Mouse (Mus musculus): ENCODE data around the gene Hist1h2ak. TPM values are rescaled to one million over a fixed set of nuclear protein-coding genes. Genes with fewer than 3 reads are reported as not detected.
A peak's percentile ranks its signal among the peaks of the same experiment; 100 is the strongest.
"Not testable (repeated sequence)": the region's sequence is repeated elsewhere in the genome, so short reads cannot be mapped to it uniquely, and the experiment has no call there.

The Hist1h2ak gene
- total RNA-seq, 2 experiments from 2014 or later: 2.1 to 4.8 TPM

DNA sequence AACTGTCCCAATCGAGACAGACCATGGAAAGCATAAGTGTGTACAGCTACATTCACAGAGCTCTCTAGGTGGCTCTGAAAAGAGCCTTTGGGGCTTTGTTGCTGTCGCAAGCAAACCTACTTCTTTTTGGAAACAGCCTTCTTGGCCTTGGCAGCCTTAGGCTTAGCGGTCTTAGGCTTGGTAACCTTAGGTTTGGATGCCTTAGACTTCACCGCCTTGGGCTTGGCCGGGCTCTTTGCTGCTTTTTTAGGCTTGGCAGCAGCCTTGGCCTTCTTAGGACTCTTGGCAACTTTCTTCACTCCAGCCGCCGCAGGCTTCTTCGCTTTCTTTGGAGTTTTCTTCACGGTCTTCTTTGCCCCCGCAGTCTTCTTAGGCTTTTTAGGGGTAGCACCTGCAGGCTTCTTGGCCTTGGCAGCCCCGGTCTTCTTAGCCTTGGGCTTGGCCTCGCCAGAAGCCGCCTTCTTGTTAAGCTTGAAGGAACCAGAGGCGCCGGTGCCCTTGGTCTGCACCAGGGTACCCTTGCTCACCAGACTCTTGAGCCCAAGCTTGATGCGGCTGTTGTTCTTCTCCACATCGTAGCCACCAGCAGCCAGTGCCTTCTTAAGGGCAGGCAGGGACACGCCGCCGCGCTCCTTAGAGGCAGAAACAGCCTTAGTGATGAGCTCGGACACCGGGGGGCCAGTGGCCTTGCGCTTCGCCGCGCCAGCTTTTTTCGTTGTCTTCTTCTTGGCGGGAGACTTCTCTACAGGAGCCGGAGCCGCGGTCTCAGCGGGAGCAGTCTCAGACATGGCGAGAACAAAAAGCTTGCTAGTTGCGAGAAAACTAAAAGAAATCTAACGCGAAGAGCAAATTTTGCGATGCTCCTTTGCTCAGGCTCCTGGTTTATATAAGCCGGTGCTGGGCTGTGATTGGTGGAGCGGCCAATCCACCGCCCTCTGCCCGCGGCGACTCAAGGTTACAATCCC is 26.4 kb upstream of the Hist1h2ak start, which contains the start of gene Hist1h1b:
Hist1h1b (minus strand) TSS at position 859 of the 965 bp plus-strand sequence.
- intact Hi-C loops (cut with DNase I): loop anchor here (5.0 to 10.0 kb wide), 2 partner anchors 48 to 65 kb away; partner anchors contain the start of genes Hist1h2ai, Hist1h2bl and Hist1h3h
- DNase-seq: peak; percentile 16 to 27

DNA sequence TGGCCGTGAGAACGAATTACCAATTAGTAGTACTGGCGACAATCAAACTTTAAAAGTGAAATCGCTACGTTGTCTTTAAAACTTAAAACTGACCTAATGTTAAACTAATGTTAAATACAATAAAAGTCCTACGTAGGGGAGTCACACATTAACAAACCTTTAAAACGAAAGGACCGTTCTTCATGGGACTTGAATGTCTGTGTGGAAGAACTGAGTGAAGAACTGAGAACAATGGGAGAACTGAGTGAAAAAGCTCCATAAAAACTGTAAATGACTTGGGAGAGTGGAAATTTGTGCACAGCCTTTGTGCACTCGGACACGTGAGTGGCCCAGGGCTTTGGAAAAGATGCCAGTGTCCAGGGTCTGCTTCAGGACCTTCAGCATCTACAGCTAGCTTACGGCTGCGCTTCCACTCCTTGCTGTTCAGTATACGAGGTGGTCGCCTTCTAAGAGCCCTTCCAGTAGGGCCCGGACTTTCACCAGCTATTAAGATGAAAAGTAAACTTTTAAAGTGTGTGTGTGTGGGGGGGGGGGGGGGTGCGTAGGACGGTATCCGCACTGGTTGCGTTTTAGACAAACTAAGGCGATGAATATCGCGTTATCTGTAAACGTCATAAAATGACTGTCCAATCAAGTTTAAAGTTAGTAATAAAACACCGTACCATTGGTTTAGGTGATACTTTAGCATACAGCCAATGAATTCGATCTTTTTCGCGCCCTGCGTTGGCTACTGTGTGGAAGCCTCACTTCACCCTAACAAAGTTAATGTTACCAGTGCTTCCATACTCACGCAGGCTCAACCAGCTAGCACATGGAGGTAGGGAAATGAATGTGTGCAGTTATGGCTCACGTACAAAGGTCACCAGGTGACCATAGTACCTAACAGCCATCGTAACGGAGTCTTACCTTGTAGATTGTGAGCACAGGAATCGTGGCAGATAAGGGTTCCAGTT is 25.5 kb upstream of the Hist1h2ak start:
- peak; percentile 43 to 55 for DNase-seq
- intact Hi-C loops (cut with DNase I): loop anchor here (5.0 kb wide), 1 partner anchor 47 kb away; no protein-coding TSS in a partner anchor

DNA sequence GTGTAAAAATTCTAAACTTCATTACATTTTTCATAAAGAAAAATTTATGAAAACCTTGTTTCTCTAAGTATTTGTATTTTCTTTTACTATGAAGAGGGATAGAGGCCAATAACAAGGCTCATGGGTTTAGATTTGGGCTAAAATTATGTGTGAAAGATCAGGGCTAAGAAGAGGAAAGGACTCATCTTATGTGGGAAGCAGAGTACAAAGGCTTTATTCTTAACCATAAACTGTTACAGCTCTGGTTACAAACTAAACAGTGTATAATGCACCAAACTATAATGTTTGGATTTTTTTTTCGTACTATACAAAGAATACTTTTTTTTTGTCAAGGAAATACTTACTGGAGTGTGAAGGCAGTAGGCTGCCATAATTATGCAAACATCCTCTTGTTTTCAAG is 2.1 kb upstream of the Hist1h2ak start:
- DNase-seq: no peak
- intact Hi-C loops (cut with DNase I): no loop called here

DNA sequence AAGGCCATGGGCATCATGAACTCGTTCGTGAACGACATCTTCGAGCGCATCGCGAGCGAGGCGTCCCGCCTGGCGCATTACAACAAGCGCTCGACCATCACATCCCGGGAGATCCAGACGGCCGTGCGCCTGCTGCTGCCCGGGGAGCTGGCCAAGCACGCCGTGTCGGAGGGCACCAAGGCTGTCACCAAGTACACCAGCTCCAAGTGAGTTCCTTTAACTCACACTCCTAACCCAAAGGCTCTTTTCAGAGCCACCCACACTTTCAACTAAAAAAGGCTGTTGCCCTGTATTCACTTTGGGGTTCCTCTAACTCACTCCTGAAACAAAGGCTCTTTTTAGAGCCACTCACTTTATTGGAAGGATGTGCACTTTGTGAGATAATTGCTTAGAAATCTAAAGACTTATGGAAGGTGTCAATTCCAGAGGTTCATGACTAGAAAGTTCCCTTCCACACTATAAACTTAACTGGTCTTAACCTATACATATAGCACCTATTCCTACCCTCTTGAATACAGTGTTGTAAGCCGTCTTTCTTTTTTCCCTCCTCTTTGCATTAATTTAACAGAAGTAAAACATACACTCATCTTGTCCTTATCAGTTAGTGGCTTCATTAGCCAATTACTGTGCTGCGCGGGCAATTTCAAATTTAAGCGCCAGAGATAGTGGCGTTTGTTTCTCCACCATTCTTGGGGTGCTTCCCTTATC is 821 bp upstream of the Hist1h2ak start:
- DNase-seq; intact Hi-C loops (cut with DNase I): not testable (repeated sequence)

DNA sequence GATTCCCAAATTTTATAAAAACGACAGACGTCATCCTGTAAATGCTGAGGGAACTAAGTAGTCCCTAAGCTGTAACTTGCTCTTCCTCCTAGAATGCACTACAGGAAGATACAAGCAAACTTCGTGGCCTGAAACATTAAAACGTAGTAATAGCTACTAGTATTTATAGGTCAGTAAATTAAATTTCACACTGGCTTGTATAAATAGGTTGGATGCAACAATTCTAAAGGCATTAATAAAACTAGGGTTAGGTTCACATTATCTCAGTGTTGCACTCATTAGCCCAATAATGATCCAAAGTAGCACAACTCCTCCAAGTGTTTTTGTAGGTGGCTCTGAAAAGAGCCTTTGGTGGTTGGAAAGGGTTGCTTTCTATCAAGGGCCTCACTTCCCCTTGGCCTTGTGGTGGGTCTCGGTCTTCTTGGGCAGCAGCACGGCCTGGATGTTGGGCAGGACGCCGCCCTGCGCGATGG is 540 bp downstream of the Hist1h2ak start:
- intact Hi-C loops (cut with DNase I): no loop called here
- no peak for DNase-seq

DNA sequence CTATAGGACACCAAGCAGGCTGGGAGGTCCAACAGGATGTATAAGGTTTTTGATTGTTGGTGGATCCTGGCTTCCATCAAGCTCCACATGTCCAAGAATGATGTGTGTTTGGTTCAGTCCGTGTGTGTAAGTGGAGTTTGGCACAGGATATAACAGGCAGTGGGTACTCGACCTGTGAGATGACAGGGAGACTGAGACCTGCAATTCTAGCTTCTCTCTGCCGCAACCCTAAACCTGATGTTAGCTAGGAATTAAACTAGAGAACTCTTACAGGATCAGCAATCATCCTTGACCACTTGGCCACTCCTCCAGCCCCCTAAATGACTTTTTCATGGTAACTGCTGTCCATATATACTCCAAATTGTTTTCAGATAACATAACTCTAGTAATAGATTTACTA is 1.3 kb downstream of the Hist1h2ak start:
- no peak for DNase-seq
- intact Hi-C loops (cut with DNase I): no loop called here

DNA sequence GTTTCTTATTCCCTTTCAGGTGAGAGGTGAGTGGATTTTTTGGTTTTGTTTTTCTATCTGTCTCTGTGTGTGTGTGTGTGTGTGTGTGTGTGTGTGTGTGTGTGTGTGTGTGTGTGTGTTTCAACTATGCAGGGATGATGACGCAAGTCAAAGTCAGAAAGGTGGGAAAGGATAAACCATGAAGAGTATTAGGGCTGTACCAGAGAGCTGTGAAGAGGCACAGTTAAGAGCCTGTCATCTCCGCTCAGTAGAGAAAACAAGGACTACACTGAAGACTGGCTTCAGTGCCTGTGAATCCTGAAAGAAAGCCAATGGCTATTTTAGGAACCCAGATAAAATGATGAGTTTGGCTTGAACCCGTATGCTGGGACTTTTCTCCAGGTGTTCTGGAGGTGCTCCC is 1.8 kb downstream of the Hist1h2ak start:
- DNase-seq: no peak
- intact Hi-C loops (cut with DNase I): loop anchor here (2.0 kb wide), 1 partner anchor 17 kb away; the partner anchor contains the start of gene Hist1h4j

DNA sequence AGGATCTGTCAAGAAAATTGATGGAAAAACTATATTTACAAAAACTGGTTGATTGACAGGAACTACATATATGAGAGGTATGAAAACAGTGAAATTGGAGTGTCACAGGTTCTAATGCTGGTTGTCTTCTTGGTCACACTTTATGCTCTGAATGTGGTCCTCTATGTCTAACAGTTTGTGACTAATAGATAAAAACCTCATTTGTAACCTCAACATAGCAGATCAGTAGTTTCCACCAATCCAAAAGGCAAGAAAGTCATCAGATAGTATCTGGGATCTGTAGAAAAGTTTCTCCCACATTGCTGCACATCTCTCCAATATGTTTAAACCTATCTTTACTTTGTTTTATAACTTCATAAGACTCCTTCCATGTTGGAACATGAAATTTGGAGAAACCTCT is 2.2 kb downstream of the Hist1h2ak start:
- DNase-seq: no peak
- intact Hi-C loops (cut with DNase I): loop anchor here (2.0 kb wide), 1 partner anchor 17 kb away; the partner anchor contains the start of gene Hist1h4j

DNA sequence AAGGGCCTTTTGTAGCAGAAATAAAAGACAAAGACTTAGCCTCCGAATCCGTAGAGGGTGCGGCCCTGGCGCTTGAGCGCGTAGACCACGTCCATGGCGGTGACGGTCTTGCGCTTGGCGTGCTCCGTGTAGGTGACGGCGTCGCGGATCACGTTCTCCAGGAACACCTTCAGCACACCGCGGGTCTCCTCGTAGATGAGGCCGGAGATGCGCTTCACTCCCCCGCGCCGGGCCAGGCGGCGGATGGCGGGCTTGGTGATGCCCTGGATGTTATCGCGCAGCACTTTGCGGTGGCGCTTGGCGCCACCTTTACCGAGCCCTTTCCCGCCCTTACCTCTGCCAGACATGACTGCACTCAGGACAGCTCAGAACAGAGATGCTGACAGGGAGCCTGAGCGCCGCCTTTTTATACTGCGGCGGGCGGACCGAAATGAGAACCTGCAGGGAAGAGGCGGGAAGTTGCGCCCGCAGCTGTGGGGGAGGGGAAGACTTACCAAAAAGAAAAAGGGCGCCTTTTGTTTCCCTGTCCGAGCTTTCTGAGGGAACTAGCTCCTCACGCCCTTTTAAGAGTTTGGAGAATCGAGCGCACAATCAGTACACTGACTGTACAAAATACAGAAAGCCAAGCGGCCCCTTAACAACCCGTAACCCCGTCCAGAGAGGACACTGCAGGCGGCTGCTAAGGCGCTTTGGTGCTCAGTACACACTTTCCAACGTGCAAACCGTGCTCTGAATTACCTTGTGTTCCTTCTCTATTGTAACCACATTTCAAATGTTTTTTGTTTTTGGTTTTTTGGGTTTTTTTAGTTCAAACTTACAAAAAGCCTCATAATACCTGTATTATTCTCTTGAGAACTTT is 3.2 kb downstream of the Hist1h2ak start, which contains the start of gene Hist1h4k:
Hist1h4k (minus strand) TSS at position 347 of the 859 bp plus-strand sequence.
- intact Hi-C loops (cut with DNase I): loop anchor here (2.0 kb wide), 1 partner anchor 16 kb away; the partner anchor contains the start of gene Hist1h4j
- DNase-seq: peak; percentile 68

DNA sequence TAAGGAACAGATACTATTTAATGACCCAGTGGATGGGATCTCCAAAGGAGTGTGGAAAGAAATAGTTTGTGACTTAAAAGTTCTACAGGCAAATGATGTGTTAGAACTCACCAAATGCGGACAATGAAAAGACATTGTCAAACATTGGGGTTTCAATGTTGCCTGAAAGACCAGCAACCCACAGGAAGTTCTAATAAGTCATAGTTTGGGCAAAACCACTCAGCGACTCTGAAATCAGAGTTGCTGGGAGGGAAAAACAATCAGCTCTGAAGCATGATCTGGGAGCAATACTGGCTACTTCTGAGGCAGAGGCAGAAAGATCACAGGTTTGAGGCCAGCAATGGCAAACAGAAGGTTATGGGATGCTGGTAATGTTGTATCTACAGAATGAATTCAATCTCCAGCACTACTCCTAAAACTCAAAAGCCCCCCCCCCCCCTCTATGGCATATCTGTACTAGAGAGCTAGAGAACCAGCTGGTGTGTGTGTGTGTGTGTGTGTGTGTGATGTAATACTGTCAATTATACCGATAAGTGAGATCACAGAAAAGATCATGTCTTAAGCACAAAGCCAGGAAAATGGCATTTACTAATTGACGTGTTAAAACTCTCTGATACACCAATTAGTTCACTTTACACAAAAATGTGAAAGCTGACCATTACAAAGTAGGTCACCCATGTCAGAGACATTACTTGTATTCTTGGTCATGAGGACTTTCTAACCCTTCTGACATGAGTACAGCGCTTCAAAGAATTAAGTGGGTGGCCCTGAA is 4.1 kb downstream of the Hist1h2ak start:
- intact Hi-C loops (cut with DNase I): loop anchor here (2.0 kb wide), 1 partner anchor 15 kb away; the partner anchor contains the start of gene Hist1h4j
- no peak for DNase-seq

DNA sequence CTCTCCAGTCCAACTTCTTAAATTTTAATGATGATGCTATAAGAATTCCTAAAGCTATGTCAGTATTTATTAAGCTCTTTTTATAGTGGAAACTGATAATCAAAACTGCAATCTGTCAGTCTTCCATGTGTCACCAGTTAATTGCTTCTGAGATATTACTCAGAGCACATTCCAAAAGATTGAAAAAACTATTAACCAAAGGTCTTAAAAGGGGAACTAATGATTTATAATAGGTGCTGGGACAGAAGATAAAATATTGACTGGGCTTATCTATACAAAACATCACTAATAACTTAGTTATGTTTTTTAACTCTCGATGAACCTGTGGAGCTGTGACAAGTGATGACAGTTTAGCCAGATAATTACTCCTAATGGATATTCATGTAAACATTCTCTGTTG is 8.6 kb downstream of the Hist1h2ak start:
- DNase-seq: no peak
- intact Hi-C loops (cut with DNase I): no loop called here

DNA sequence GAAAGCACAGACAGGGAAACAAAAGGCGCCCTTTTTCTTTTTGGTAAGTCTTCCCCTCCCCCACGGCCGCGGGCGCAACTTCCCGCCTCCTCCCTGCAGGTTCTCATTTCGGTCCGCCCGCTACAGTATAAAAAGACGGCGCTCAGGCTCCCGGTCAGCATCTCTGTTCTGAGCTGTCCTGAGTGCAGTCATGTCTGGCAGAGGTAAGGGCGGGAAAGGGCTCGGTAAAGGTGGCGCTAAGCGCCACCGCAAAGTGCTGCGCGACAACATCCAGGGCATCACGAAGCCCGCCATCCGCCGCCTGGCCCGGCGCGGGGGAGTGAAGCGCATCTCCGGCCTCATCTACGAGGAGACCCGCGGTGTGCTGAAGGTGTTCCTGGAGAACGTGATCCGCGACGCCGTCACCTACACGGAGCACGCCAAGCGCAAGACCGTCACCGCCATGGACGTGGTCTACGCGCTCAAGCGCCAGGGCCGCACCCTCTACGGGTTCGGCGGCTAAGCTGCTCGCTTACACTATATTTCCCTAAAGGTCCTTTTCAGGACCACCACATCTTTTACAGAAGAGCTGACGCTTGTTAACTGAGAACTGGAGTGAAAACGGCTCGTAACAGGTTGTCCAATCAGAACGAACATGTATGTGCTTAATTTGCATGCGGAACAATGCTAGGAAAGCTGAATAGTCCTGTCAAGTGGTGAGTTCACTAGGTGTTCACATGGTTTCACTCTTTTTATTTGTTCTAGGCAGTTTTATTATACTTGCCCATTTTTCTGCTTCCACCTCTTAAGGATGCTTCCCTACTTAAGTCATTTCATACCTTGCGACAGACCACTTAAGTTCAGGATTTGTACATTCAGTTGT is 18.5 kb downstream of the Hist1h2ak start, which contains the start of gene Hist1h4j:
Hist1h4j (plus strand) TSS at position 159 of the 862 bp plus-strand sequence.
- peak in 1 of 2 experiments; percentile 39 for DNase-seq
- intact Hi-C loops (cut with DNase I): loop anchor here (2.0 to 10.0 kb wide), 3 partner anchors 16 to 1950 kb away; partner anchors contain the start of genes Hist1h2ac, Hist1h2bc and Hist1h4k

DNA sequence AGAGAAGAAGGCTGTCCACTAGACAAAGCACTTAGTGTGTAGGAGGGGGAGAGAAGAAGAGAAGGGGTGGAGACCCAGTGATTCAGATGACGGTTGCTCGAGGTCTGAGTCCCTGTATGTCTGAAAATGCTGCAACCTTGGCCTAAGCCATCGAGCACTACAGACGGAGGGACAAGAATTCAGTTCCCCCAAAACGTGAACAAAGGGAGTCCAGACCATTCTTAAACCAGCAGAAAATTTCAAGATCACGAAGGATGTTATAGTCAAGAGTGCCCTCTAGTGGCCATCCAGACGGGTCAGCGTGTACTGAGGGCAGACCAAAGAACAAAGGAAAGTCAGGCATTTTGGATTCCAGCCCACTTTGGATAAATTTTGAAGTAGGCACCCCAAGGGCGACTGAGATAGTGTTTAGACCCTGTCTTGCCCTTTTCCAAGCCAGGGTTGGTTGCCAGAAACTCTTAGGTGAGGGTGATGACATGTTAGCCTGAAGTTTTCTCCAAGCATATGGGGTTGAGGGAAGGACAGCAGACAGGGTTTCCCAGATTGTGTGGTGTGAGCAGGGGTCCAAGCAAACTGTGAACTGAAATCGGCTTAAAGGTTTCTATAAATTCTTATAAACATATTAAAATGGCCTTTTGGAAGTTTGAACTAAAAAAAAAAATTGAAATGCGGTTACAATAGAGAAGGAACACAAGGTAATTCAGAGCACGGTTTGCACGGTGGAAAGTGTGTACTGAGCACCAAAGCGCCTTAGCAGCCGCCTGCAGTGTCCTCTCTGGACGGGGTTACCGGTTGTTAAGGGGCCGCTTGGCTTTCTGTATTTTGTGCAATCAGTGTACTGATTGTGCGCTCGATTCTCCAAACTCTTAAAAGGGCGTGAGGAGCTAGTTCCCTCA is 19.4 kb downstream of the Hist1h2ak start:
- DNase-seq: peak; percentile 48 to 51
- intact Hi-C loops (cut with DNase I): loop anchor here (2.0 to 10.0 kb wide), 3 partner anchors 17 to 1951 kb away; partner anchors contain the start of genes Hist1h2ac, Hist1h2bc and Hist1h4k

DNA sequence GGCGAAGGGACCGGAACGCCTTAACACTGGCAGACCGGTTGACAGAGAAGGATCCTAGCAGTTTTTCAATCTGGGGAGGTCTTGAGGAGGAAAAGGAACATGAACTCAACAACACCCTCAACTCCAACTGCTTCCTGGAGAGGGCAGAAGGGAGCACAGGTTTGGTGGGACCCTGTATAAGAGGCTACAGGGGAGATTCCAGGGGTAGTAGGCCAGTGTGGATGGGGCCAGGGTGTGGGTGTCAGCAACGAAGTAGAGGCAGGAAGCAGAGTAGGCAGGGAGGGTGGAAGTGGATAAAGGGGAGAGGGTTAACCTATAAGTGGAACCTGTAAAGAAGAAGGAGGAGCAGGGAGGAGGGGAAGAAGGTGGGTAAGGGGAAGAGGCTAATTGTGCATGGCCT is 20.2 kb downstream of the Hist1h2ak start:
- DNase-seq: no peak
- intact Hi-C loops (cut with DNase I): loop anchor here (5.0 to 10.0 kb wide), 2 partner anchors 44 to 1951 kb away; partner anchors contain the start of genes Hist1h2ac and Hist1h2bc

DNA sequence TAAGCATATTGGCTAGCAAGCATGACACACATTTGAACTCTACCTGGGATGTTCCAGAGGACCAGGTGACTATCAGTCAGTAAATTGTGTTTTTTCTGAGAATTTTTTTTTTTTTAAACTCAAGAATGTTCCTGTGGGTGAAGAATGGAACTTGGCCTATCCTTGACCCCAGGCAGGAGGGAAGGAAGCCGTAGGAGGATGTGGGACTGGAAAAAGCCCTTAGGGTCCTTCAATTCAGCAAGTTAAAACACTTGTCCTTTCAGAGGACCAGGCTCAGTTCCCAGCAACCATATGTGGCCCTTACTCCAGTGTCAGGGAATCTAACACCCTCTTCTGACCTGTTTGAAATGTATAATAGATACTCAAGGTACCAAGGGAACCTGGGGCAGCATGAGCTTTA is 24.1 kb downstream of the Hist1h2ak start:
- intact Hi-C loops (cut with DNase I): no loop called here
- DNase-seq: no peak

Measured in gastrocnemius, postnatal 36 days (tissue).